Mouse (Mus musculus): ENCODE measurements around the gene Bcl6b.

Bcl6b gene

GRCm38 (mm10) chr11:70229260-70230010, at the start of gene Bcl6b:
Gene Bcl6b, minus strand, starts transcription at chr11:70229798.
- no peak for DNase-seq (ENCODE audit: low spot score in 2 of 2)

- DNase-seq (ENCODE audit: low spot score in 2 of 2), result no peak
These were observed 49.4 kb upstream of the Bcl6b start for GRCm38 (mm10) chr11:70278961-70279360.

- no peak for DNase-seq (ENCODE audit: low spot score in 2 of 2)
These were observed 42.0 kb upstream of the Bcl6b start for GRCm38 (mm10) chr11:70271641-70272040.

GRCm38 (mm10) chr11:70266405-70266804, 36.8 kb upstream of the Bcl6b start:
- no peak for DNase-seq (ENCODE audit: low spot score in 2 of 2)

- no peak for DNase-seq (ENCODE audit: low spot score in 2 of 2)
These were observed 36.2 kb upstream of the Bcl6b start for GRCm38 (mm10) chr11:70265819-70266218.

- no peak for DNase-seq (ENCODE audit: low spot score in 2 of 2)
These were observed 35.7 kb upstream of the Bcl6b start for GRCm38 (mm10) chr11:70265252-70265651.

GRCm38 (mm10) chr11:70259035-70259434, 29.4 kb upstream of the Bcl6b start:
- no peak for DNase-seq (ENCODE audit: low spot score in 2 of 2)

- DNase-seq (ENCODE audit: low spot score in 2 of 2), result no peak
These were observed 25.4 kb upstream of the Bcl6b start, which contains the start of gene Alox12 for GRCm38 (mm10) chr11:70254931-70255531. Gene Alox12, minus strand, starts transcription at chr11:70255353.

- no peak for DNase-seq (ENCODE audit: low spot score in 2 of 2)
These were observed 24.7 kb upstream of the Bcl6b start for GRCm38 (mm10) chr11:70254337-70254736.

GRCm38 (mm10) chr11:70251853-70252252, 22.3 kb upstream of the Bcl6b start:
- DNase-seq (ENCODE audit: low spot score in 2 of 2), result no peak

- DNase-seq (ENCODE audit: low spot score in 2 of 2), result no peak
These were observed 20.6 kb upstream of the Bcl6b start for GRCm38 (mm10) chr11:70250150-70250549.

- DNase-seq (ENCODE audit: low spot score in 2 of 2), result peak; percentile 43 to 66
These were observed 17.7 kb upstream of the Bcl6b start for GRCm38 (mm10) chr11:70247136-70247845.

- DNase-seq (ENCODE audit: low spot score in 2 of 2), result no peak
These were observed 13.0 kb upstream of the Bcl6b start for GRCm38 (mm10) chr11:70242591-70242990.

GRCm38 (mm10) chr11:70239541-70240279, 10.1 kb upstream of the Bcl6b start, which contains the start of the genes Gm21988 and Rnasek:
Gene Gm21988, minus strand, starts transcription at chr11:70239830.
Gene Rnasek, minus strand, starts transcription at chr11:70239842.
- DNase-seq (ENCODE audit: low spot score in 2 of 2), result peak; percentile 73 to 80

- no peak for DNase-seq (ENCODE audit: low spot score in 2 of 2)
These were observed 9.2 kb upstream of the Bcl6b start for GRCm38 (mm10) chr11:70238591-70239440.

GRCm38 (mm10) chr11:70237457-70238167, 8.0 kb upstream of the Bcl6b start, which contains the start of gene 0610010K14Rik:
Gene 0610010K14Rik, minus strand, starts transcription at chr11:70237914.
- peak; percentile 97 to 98 for DNase-seq (ENCODE audit: low spot score in 2 of 2)

- DNase-seq (ENCODE audit: low spot score in 2 of 2), result no peak
These were observed 7.1 kb upstream of the Bcl6b start for GRCm38 (mm10) chr11:70236717-70237116.

- no peak for DNase-seq (ENCODE audit: low spot score in 2 of 2)
These were observed 5.8 kb upstream of the Bcl6b start for GRCm38 (mm10) chr11:70235254-70235900.

GRCm38 (mm10) chr11:70234497-70234896, 4.9 kb upstream of the Bcl6b start:
- DNase-seq (ENCODE audit: low spot score in 2 of 2), result no peak

- no peak for DNase-seq (ENCODE audit: low spot score in 2 of 2)
These were observed 4.4 kb upstream of the Bcl6b start for GRCm38 (mm10) chr11:70234037-70234436.
